Mouse (Mus musculus): ENCODE measurements around the gene Vmn1r185. TPM values are rescaled to one million over a fixed set of nuclear protein-coding genes. Genes with fewer than 3 reads are reported as not detected.
"Not testable (repeated sequence)": the region's sequence is repeated elsewhere in the genome, so short reads cannot be mapped to it uniquely, and the experiment has no call there.

The Vmn1r185 gene
- not detected in 2 replicates for polyA plus RNA-seq (2014; fragmentation: Nextera tagmentation; extraction: Ambion mirVana)

- ATAC-seq (ENCODE audit: low read depth); H3K27me3 ChIP-seq (ENCODE audit: control insufficient read depth, insufficient read depth, low read length); H3K27ac ChIP-seq (ENCODE audit: low read depth, low read length); H3K9me3 ChIP-seq (ENCODE audit: control insufficient read depth, low read length); H3K4me3 ChIP-seq (ENCODE audit: low read depth, low read length); H3K9ac ChIP-seq (replicated peaks; ENCODE audit: low read depth, low read length); H3K4me1 ChIP-seq (ENCODE audit: control insufficient read depth, insufficient read depth, low read length); H3K36me3 ChIP-seq (ENCODE audit: control insufficient read depth, insufficient read depth, low read length); H3K4me2 ChIP-seq (ENCODE audit: low read depth, low read length): not testable (repeated sequence)
- WGBS, result 79% methylated on average over 1 of the region's 1 CpGs
Observed at GRCm38 (mm10) chr7:26618364-26618763, at the start of gene Vmn1r185. Gene Vmn1r185 (minus strand): TSS chr7:26618464.

GRCm38 (mm10) chr7:26667466-26667865 is 49.2 kb upstream of the Vmn1r185 start:
- not testable (repeated sequence) for H3K27me3 ChIP-seq (ENCODE audit: control insufficient read depth, insufficient read depth, low read length); H3K9me3 ChIP-seq (ENCODE audit: control insufficient read depth, low read length); H3K27ac ChIP-seq (ENCODE audit: low read depth, low read length); H3K4me2 ChIP-seq (ENCODE audit: low read depth, low read length); H3K36me3 ChIP-seq (ENCODE audit: control insufficient read depth, insufficient read depth, low read length); H3K9ac ChIP-seq (replicated peaks; ENCODE audit: low read depth, low read length); ATAC-seq (ENCODE audit: low read depth); H3K4me3 ChIP-seq (ENCODE audit: low read depth, low read length); H3K4me1 ChIP-seq (ENCODE audit: control insufficient read depth, insufficient read depth, low read length)
- 23% methylated on average over 2 of the region's 2 CpGs for WGBS

GRCm38 (mm10) chr7:26666011-26666410 is 47.7 kb upstream of the Vmn1r185 start:
- H3K9ac ChIP-seq (replicated peaks; ENCODE audit: low read depth, low read length), result no peak overlapping the region
- WGBS, result 84% methylated on average over 5 of the region's 5 CpGs
- H3K4me3 ChIP-seq (ENCODE audit: low read depth, low read length), result no peak overlapping the region
- H3K4me1 ChIP-seq (ENCODE audit: control insufficient read depth, insufficient read depth, low read length), result no peaks in the 10 kb centered on the region
- no peak overlapping the region for H3K27ac ChIP-seq (ENCODE audit: low read depth, low read length)
- ATAC-seq (ENCODE audit: low read depth), result no peak
- H3K36me3 ChIP-seq (ENCODE audit: control insufficient read depth, insufficient read depth, low read length), result no peaks in the 10 kb centered on the region
- H3K9me3 ChIP-seq (ENCODE audit: control insufficient read depth, low read length), result no peaks in the 10 kb centered on the region; the same call in 1 of the 2 replicates
- H3K27me3 ChIP-seq (ENCODE audit: control insufficient read depth, insufficient read depth, low read length), result no peaks in the 10 kb centered on the region
- no peak overlapping the region for H3K4me2 ChIP-seq (ENCODE audit: low read depth, low read length)

- Histone ChIP-seq H3K4me1 (ENCODE audit: control insufficient read depth, insufficient read depth, low read length) (no peaks in the 10 kb centered on the region), H3K9me3 (ENCODE audit: control insufficient read depth, low read length) (no peaks in the 10 kb centered on the region), H3K36me3 (ENCODE audit: control insufficient read depth, insufficient read depth, low read length) (no peaks in the 10 kb centered on the region), H3K9ac (replicated peaks; ENCODE audit: low read depth, low read length) (no peak overlapping the region), H3K27me3 (ENCODE audit: control insufficient read depth, insufficient read depth, low read length) (no peaks in the 10 kb centered on the region), H3K4me3 (ENCODE audit: low read depth, low read length) (no peak overlapping the region), H3K4me2 (ENCODE audit: low read depth, low read length) (no peak overlapping the region), H3K27ac (ENCODE audit: low read depth, low read length) (no peak overlapping the region)
- 73% methylated on average over 1 of the region's 1 CpGs for WGBS
- no peak for ATAC-seq (ENCODE audit: low read depth)
Observed at GRCm38 (mm10) chr7:26589774-26590173, 28.5 kb downstream of the Vmn1r185 start.

GRCm38 (mm10) chr7:26589077-26589476 is 29.2 kb downstream of the Vmn1r185 start:
- H3K36me3 ChIP-seq (ENCODE audit: control insufficient read depth, insufficient read depth, low read length), result no peaks in the 10 kb centered on the region

More at GRCm38 (mm10) chr7:26589077-26589476, 29.2 kb downstream of the Vmn1r185 start:
- no peak for ATAC-seq (ENCODE audit: low read depth)
- Histone ChIP-seq H3K4me3 (ENCODE audit: low read depth, low read length) (no peak overlapping the region), H3K9me3 (ENCODE audit: control insufficient read depth, low read length) (no peaks in the 10 kb centered on the region), H3K27ac (ENCODE audit: low read depth, low read length) (no peak overlapping the region), H3K27me3 (ENCODE audit: control insufficient read depth, insufficient read depth, low read length) (no peaks in the 10 kb centered on the region), H3K4me2 (ENCODE audit: low read depth, low read length) (no peak overlapping the region), H3K4me1 (ENCODE audit: control insufficient read depth, insufficient read depth, low read length) (no peaks in the 10 kb centered on the region), H3K9ac (replicated peaks; ENCODE audit: low read depth, low read length) (no peak overlapping the region)

Other genes starting within 250 kb of the Vmn1r185 start
- gene Nlrp9c, start 214.8 kb downstream of the Vmn1r185 start, polyA plus RNA-seq (2014; fragmentation: Nextera tagmentation; extraction: Ambion mirVana), result not detected in 2 replicates
- not detected in 2 replicates for gene Nlrp4a, start 183.4 kb downstream of the Vmn1r185 start, polyA plus RNA-seq (2014; fragmentation: Nextera tagmentation; extraction: Ambion mirVana)
- gene Nlrp9a, start 83.4 kb downstream of the Vmn1r185 start, polyA plus RNA-seq (2014; fragmentation: Nextera tagmentation; extraction: Ambion mirVana), result not detected in 2 replicates
- not detected in 2 replicates for gene Cyp2b23, start 68.0 kb upstream of the Vmn1r185 start, polyA plus RNA-seq (2014; fragmentation: Nextera tagmentation; extraction: Ambion mirVana)
- gene Cyp2b19, start 138.7 kb upstream of the Vmn1r185 start, polyA plus RNA-seq (2014; fragmentation: Nextera tagmentation; extraction: Ambion mirVana), result 0.46 and 0.82 TPM in 2 replicates
- not detected in 2 replicates for gene Cyp2g1, start 190.4 kb upstream of the Vmn1r185 start, polyA plus RNA-seq (2014; fragmentation: Nextera tagmentation; extraction: Ambion mirVana)
- 0.50 TPM in 1 of 2 replicates, not detected in the other for gene Cyp2a5, start 216.8 kb upstream of the Vmn1r185 start, polyA plus RNA-seq (2014; fragmentation: Nextera tagmentation; extraction: Ambion mirVana)

Measured in neural tube, embryonic 14.5 days (tissue).